Comparison of ENCODE assay signal across 18 mouse cellular contexts in the genomic region with DNA sequence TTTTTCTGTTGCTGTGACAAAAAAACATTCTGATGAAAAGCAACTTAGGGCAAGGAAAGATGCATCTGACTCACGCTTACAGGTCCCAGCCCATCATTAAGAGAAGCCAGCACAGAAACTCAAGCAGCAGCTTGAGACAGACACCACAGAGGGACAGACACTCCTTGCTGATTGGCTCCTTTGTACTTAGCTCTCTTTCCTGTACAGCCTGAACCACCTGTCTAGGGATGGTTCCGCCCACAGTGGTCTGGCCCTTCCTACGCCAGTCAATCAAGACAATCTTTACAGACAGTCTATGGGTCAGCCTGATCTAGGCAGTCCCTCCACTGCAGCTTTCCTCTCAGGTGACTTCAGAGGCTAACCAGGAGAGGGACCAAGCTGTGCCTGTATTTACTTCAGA. TPM values are rescaled to one million over a fixed set of nuclear protein-coding genes. Genes with fewer than 3 reads are reported as not detected.
DNase-seq lines count a peak whose midpoint lies in the region; ATAC-seq and TF ChIP-seq lines count a peak whose summit lies in the region.
"Had no signal": no experiment of that assay in that cellular context is flagged by ENCODE, and none has a peak within 500 bp of the region (broad histone marks: within the 10 kb centered on the region; RNA-seq: fewer than 3 reads in every experiment).

No protein-coding gene starts in this region.

- intact Hi-C loops in gastrocnemius, adult 2 months (cut with DNase I) = no loop called here

- peak overlapping the region; percentile 60 for H3K27ac ChIP-seq in hindbrain, embryonic 15.5 days (replicated peaks)
- no peak overlapping the region; the same call in 1 of the 2 replicates for H3K27ac ChIP-seq in hindbrain, embryonic 12.5 days
- H3K27ac ChIP-seq in midbrain, embryonic 13.5 days = 0 out of 2 replicates have a peak overlapping the region, but pooled peaks have one; percentile 32
- H3K27ac ChIP-seq in midbrain, embryonic 10.5 days (replicated peaks) = no peak overlapping the region
- 0 out of 2 replicates have a peak overlapping the region, but pooled peaks have one; percentile 47 for H3K27ac ChIP-seq in midbrain, postnatal 0 days (ENCODE audit: low read depth, low read length)
- H3K27ac ChIP-seq in gastrocnemius, adult 2 months = no peak overlapping the region
- H3K27ac ChIP-seq: embryonic facial prominence, embryonic 15.5 days; heart, embryonic 10.5 days; midbrain, embryonic 12.5 days; neural tube, embryonic 12.5 days had no signal

- no peak for DNase-seq in midbrain, embryonic 10.5 days (ENCODE audit: low spot score)
- peak; percentile 82 for DNase-seq in brain, adult 2 months (ENCODE audit: low read depth, low spot score)
- no peak for DNase-seq in midbrain, postnatal 0 days (ENCODE audit: low spot score)
- no peak for DNase-seq in gastrocnemius, adult 2 months
- DNase-seq: cerebellum, adult 2 months; gastrocnemius, postnatal 14 days; liver; lung, adult 18-20 months; lung, postnatal 36 days; retina, postnatal 1 day had no signal

- H3K27me3 ChIP-seq in hindbrain, embryonic 15.5 days = no peaks in the 10 kb centered on the region
- no peaks in the 10 kb centered on the region for H3K27me3 ChIP-seq in hindbrain, embryonic 12.5 days
- H3K27me3 ChIP-seq in midbrain, embryonic 13.5 days = no peaks in the 10 kb centered on the region
- no peaks in the 10 kb centered on the region for H3K27me3 ChIP-seq in midbrain, embryonic 10.5 days (ENCODE audit: low read depth, poor library complexity, severe bottlenecking)
- no peaks in the 10 kb centered on the region for H3K27me3 ChIP-seq in midbrain, postnatal 0 days (ENCODE audit: insufficient read depth, low read length)
- H3K27me3 ChIP-seq: embryonic facial prominence, embryonic 15.5 days; midbrain, embryonic 12.5 days; neural tube, embryonic 12.5 days had no signal

- no peaks in the 10 kb centered on the region for H3K36me3 ChIP-seq in hindbrain, embryonic 15.5 days
- no peaks in the 10 kb centered on the region for H3K36me3 ChIP-seq in hindbrain, embryonic 12.5 days
- H3K36me3 ChIP-seq in midbrain, embryonic 13.5 days = no peaks in the 10 kb centered on the region
- no peaks in the 10 kb centered on the region for H3K36me3 ChIP-seq in midbrain, embryonic 10.5 days
- no peaks in the 10 kb centered on the region for H3K36me3 ChIP-seq in midbrain, postnatal 0 days (ENCODE audit: insufficient read depth, low read length)
- H3K36me3 ChIP-seq: embryonic facial prominence, embryonic 15.5 days; heart, embryonic 10.5 days; midbrain, embryonic 12.5 days; neural tube, embryonic 12.5 days had no signal

- no peak overlapping the region for H3K4me3 ChIP-seq in hindbrain, embryonic 15.5 days
- no peak overlapping the region for H3K4me3 ChIP-seq in hindbrain, embryonic 12.5 days
- H3K4me3 ChIP-seq in midbrain, embryonic 13.5 days (replicated peaks) = no peak overlapping the region
- no peak overlapping the region for H3K4me3 ChIP-seq in midbrain, embryonic 10.5 days
- no peak overlapping the region for H3K4me3 ChIP-seq in midbrain, postnatal 0 days (ENCODE audit: low read depth, low read length)
- no peak overlapping the region for H3K4me3 ChIP-seq in gastrocnemius, adult 2 months
- H3K4me3 ChIP-seq: embryonic facial prominence, embryonic 15.5 days; heart, embryonic 10.5 days; midbrain, embryonic 12.5 days; neural tube, embryonic 12.5 days had no signal

- no peaks in the 10 kb centered on the region for H3K9me3 ChIP-seq in hindbrain, embryonic 15.5 days
- no peaks in the 10 kb centered on the region for H3K9me3 ChIP-seq in hindbrain, embryonic 12.5 days (replicated peaks)
- H3K9me3 ChIP-seq in midbrain, embryonic 13.5 days = no peaks in the 10 kb centered on the region
- H3K9me3 ChIP-seq in midbrain, embryonic 10.5 days (replicated peaks) = no peaks in the 10 kb centered on the region
- no peaks in the 10 kb centered on the region for H3K9me3 ChIP-seq in midbrain, postnatal 0 days (ENCODE audit: low read length)
- H3K9me3 ChIP-seq: embryonic facial prominence, embryonic 15.5 days; heart, embryonic 10.5 days; midbrain, embryonic 12.5 days; neural tube, embryonic 12.5 days had no signal

- H3K9ac ChIP-seq in hindbrain, embryonic 15.5 days = no peak overlapping the region
- H3K9ac ChIP-seq in hindbrain, embryonic 12.5 days = no peak overlapping the region
- no peak overlapping the region for H3K9ac ChIP-seq in midbrain, embryonic 13.5 days (replicated peaks)
- H3K9ac ChIP-seq in midbrain, postnatal 0 days (replicated peaks; ENCODE audit: low read length, poor library complexity, severe bottlenecking) = no peak overlapping the region
- H3K9ac ChIP-seq: embryonic facial prominence, embryonic 15.5 days; midbrain, embryonic 12.5 days; neural tube, embryonic 12.5 days had no signal

- H3K4me1 ChIP-seq in hindbrain, embryonic 15.5 days (replicated peaks) = peaks cover 43% of the 10 kb centered on the region
- peaks cover 24% of the 10 kb centered on the region for H3K4me1 ChIP-seq in hindbrain, embryonic 12.5 days
- H3K4me1 ChIP-seq in midbrain, embryonic 13.5 days (replicated peaks) = peaks cover 31% of the 10 kb centered on the region
- peaks cover 15% of the 10 kb centered on the region for H3K4me1 ChIP-seq in midbrain, embryonic 10.5 days
- peaks cover 12% of the 10 kb centered on the region for H3K4me1 ChIP-seq in midbrain, postnatal 0 days (ENCODE audit: insufficient read depth, low read length)

- TF ChIP-seq CTCF in midbrain, postnatal 0 days (IDR thresholded peaks at IDR 0.05) = no peak
- no peak for TF ChIP-seq CTCF in gastrocnemius, adult 2 months (IDR thresholded peaks at IDR 0.05)

- WGBS in hindbrain, embryonic 15.5 days = 86% methylated on average over 3 of the region's 3 CpGs
- WGBS in hindbrain, embryonic 12.5 days = 94% methylated on average over 3 of the region's 3 CpGs
- WGBS in midbrain, embryonic 13.5 days = 97% methylated on average over 3 of the region's 3 CpGs
- 94% methylated on average over 3 of the region's 3 CpGs for WGBS in midbrain, embryonic 10.5 days
- WGBS in midbrain, postnatal 0 days = 84% methylated on average over 3 of the region's 3 CpGs

- H3K4me2 ChIP-seq in hindbrain, embryonic 15.5 days = no peak overlapping the region
- H3K4me2 ChIP-seq in hindbrain, embryonic 12.5 days (replicated peaks) = no peak overlapping the region
- H3K4me2 ChIP-seq in midbrain, embryonic 13.5 days (replicated peaks) = no peak overlapping the region
- H3K4me2 ChIP-seq in midbrain, postnatal 0 days (ENCODE audit: low read depth, low read length, poor library complexity, severe bottlenecking) = no peak overlapping the region
- H3K4me2 ChIP-seq: embryonic facial prominence, embryonic 15.5 days; midbrain, embryonic 12.5 days; neural tube, embryonic 12.5 days had no signal

- ATAC-seq in hindbrain, embryonic 15.5 days (ENCODE audit: low FRiP score, low read depth) = no peak
- no peak for ATAC-seq in hindbrain, embryonic 12.5 days (ENCODE audit: low FRiP score)
- no peak for ATAC-seq in midbrain, embryonic 13.5 days
- no peak for ATAC-seq in midbrain, postnatal 0 days (ENCODE audit: low FRiP score)
- ATAC-seq: intestine, embryonic 16.5 days had no signal

RNA-seq across cellular contexts. Expression of gene Prickle2, which starts 42.1 kb away (rescaled TPM):
- polyA plus RNA-seq in hindbrain, embryonic 15.5 days (2015; fragmentation: Nextera tagmentation; extraction: Ambion mirVana) = 15.2 and 16.1 TPM in 2 replicates
- 13.9 and 16.6 TPM in 2 replicates for polyA plus RNA-seq in hindbrain, embryonic 12.5 days (2016; fragmentation: Nextera tagmentation; extraction: Ambion mirVana)
- 12.3 and 13.1 TPM in 2 replicates for polyA plus RNA-seq in midbrain, embryonic 13.5 days (2015; fragmentation: Nextera tagmentation; extraction: Ambion mirVana)
- polyA plus RNA-seq in midbrain, embryonic 10.5 days (2016; fragmentation: Nextera tagmentation; extraction: Ambion mirVana) = 3.0 and 5.7 TPM in 2 replicates
- 27.4 and 29.1 TPM in 2 replicates for total RNA-seq in midbrain, postnatal 0 days (2014; rRNA removed)
- 9.7 and 10.9 TPM in 2 replicates for polyA plus RNA-seq in midbrain, postnatal 0 days (2015; fragmentation: Nextera tagmentation; extraction: Ambion mirVana)
- 1 to 10 TPM; 1.2 to 2.3 TPM for total RNA-seq in gastrocnemius, adult 2 months (2021)

Comparison
In these comparisons a context has a peak if more than half of its experiments do, and no peak if none do; other contexts are left out.
1. H3K27ac ChIP-seq: peak in hindbrain, embryonic 15.5 days (single experiment), midbrain, embryonic 13.5 days (single experiment) and midbrain, postnatal 0 days (single experiment); none in hindbrain, embryonic 12.5 days (single experiment), midbrain, embryonic 10.5 days (single experiment) and gastrocnemius, adult 2 months (single experiment).